Comparison of ENCODE assay signal across 10 mouse cellular contexts in genomic region chr13:99018526-99019201, GRCm38 (mm10). TPM values are rescaled to one million over a fixed set of nuclear protein-coding genes. Genes with fewer than 3 reads are reported as not detected.
DNase-seq lines count a peak whose midpoint lies in the region; ATAC-seq and TF ChIP-seq lines count a peak whose summit lies in the region.
"Had no signal": no experiment of that assay in that cellular context is flagged by ENCODE, and none has a peak within 500 bp of the region (broad histone marks: within the 10 kb centered on the region; RNA-seq: fewer than 3 reads in every experiment).

No protein-coding gene starts in this region.

- TF ChIP-seq CTCF in gastrocnemius, adult 2 months (IDR thresholded peaks at IDR 0.05) = no peak
- TF ChIP-seq CTCF in lung, postnatal 0 days (IDR thresholded peaks at IDR 0.05) = no peak

- no peaks in the 10 kb centered on the region for H3K36me3 ChIP-seq in hindbrain, embryonic 15.5 days
- no peaks in the 10 kb centered on the region for H3K36me3 ChIP-seq in liver, embryonic 13.5 days
- H3K36me3 ChIP-seq in lung, postnatal 0 days (ENCODE audit: insufficient read depth, low read length) = no peaks in the 10 kb centered on the region
- H3K36me3 ChIP-seq: G1E had no signal

- no peaks in the 10 kb centered on the region for H3K9me3 ChIP-seq in hindbrain, embryonic 15.5 days
- no peaks in the 10 kb centered on the region for H3K9me3 ChIP-seq in liver, embryonic 13.5 days (replicated peaks)
- H3K9me3 ChIP-seq in lung, postnatal 0 days (ENCODE audit: low read length) = no peaks in the 10 kb centered on the region
- H3K9me3 ChIP-seq: G1E had no signal

- 35% methylated on average over 15 of the region's 15 CpGs for WGBS in hindbrain, embryonic 15.5 days
- WGBS in liver, embryonic 13.5 days (ENCODE audit: insufficient replicate concordance) = 61% methylated on average over 15 of the region's 15 CpGs
- 74% methylated on average over 15 of the region's 15 CpGs for WGBS in lung, postnatal 0 days

- H3K4me2 ChIP-seq in hindbrain, embryonic 15.5 days = peak overlapping the region; percentile 18
- peak overlapping the region; percentile 66 for H3K4me2 ChIP-seq in liver, embryonic 13.5 days
- H3K4me2 ChIP-seq in lung, postnatal 0 days (replicated peaks; ENCODE audit: low read depth, low read length) = no peak overlapping the region

- no peak overlapping the region for H3K9ac ChIP-seq in hindbrain, embryonic 15.5 days
- H3K9ac ChIP-seq in liver, embryonic 13.5 days = peak overlapping the region; percentile 49
- H3K9ac ChIP-seq in lung, postnatal 0 days (replicated peaks; ENCODE audit: low read depth) = no peak overlapping the region

- peaks cover 16% of the 10 kb centered on the region for H3K4me1 ChIP-seq in hindbrain, embryonic 15.5 days (replicated peaks)
- H3K4me1 ChIP-seq in liver, embryonic 13.5 days (replicated peaks) = peaks cover 50% of the 10 kb centered on the region
- no peaks in the 10 kb centered on the region for H3K4me1 ChIP-seq in lung, postnatal 0 days (ENCODE audit: insufficient read depth, low read depth, low read length)

- no peaks in the 10 kb centered on the region for H3K27me3 ChIP-seq in hindbrain, embryonic 15.5 days
- H3K27me3 ChIP-seq in liver, embryonic 13.5 days = no peaks in the 10 kb centered on the region
- no peaks in the 10 kb centered on the region for H3K27me3 ChIP-seq in lung, postnatal 0 days (replicated peaks; ENCODE audit: insufficient read depth, low read length)

- ATAC-seq in hindbrain, embryonic 15.5 days (ENCODE audit: low FRiP score, low read depth) = peak; percentile 78
- ATAC-seq in liver, embryonic 13.5 days (ENCODE audit: low read depth) = peak; percentile 92
- ATAC-seq in lung, postnatal 0 days = no peak

- intact Hi-C loops in gastrocnemius, adult 2 months (cut with DNase I) = no loop called here

- H3K4me3 ChIP-seq in gastrocnemius, adult 2 months = 0 out of 2 replicates have a peak overlapping the region, but pooled peaks have one; percentile 17
- H3K4me3 ChIP-seq in hindbrain, embryonic 15.5 days = no peak overlapping the region
- H3K4me3 ChIP-seq in liver, embryonic 13.5 days (replicated peaks) = peak overlapping the region; percentile 0; the same call in 1 of the 2 replicates
- H3K4me3 ChIP-seq in lung, postnatal 0 days (ENCODE audit: low read depth, low read length) = no peak overlapping the region

- no peak overlapping the region for H3K27ac ChIP-seq in gastrocnemius, adult 2 months
- no peak overlapping the region for H3K27ac ChIP-seq in hindbrain, embryonic 15.5 days (replicated peaks)
- H3K27ac ChIP-seq in liver, embryonic 13.5 days = peak overlapping the region; percentile 98
- H3K27ac ChIP-seq in lung, postnatal 0 days (ENCODE audit: low read length) = no peak overlapping the region

- DNase-seq in ovary, adult 18-20 months (ENCODE audit: low spot score) = peak; percentile 79
- DNase-seq in ovary, postnatal 10 days (ENCODE audit: low spot score) = no peak
- peak; percentile 60 for DNase-seq in gastrocnemius, adult 2 months
- DNase-seq in liver, embryonic 13.5 days = peak; percentile 77
- DNase-seq in right cerebral cortex, postnatal 10 days (ENCODE audit: low spot score in 2 of 2) = no peak
- no peak for DNase-seq in lung, postnatal 0 days (ENCODE audit: low spot score)
- DNase-seq in cerebellum, postnatal 4 days (ENCODE audit: low spot score in 2 of 2) = no peak

- TF ChIP-seq EP300 in lung, postnatal 0 days (IDR thresholded peaks at IDR 0.05) = no peak

RNA-seq across cellular contexts. Expression of gene 1700024P04Rik, which starts 34.3 kb away (rescaled TPM):
- not detected for total RNA-seq in gastrocnemius, adult 2 months (2021)
- not detected in 2 replicates for polyA plus RNA-seq in hindbrain, embryonic 15.5 days (2015; fragmentation: Nextera tagmentation; extraction: Ambion mirVana)
- not detected in 2 replicates for polyA plus RNA-seq in liver, embryonic 13.5 days (2015; fragmentation: Nextera tagmentation; extraction: Ambion mirVana)
- polyA plus RNA-seq in lung, postnatal 0 days (2015; fragmentation: Nextera tagmentation; extraction: Ambion mirVana) = not detected in 2 replicates
- total RNA-seq: G1E; gastrocnemius, adult 8-10 months had no signal
- polyA plus RNA-seq: G1E had no signal

Comparison
In these comparisons a context has a peak if more than half of its experiments do, and no peak if none do; other contexts are left out.
1. DNase-seq: peak in ovary, adult 18-20 months (single experiment), gastrocnemius, adult 2 months (single experiment) and liver, embryonic 13.5 days (single experiment); none in ovary, postnatal 10 days (single experiment), right cerebral cortex, postnatal 10 days (0 of 2), lung, postnatal 0 days (single experiment) and cerebellum, postnatal 4 days (0 of 2).
2. H3K4me3 ChIP-seq: peak in gastrocnemius, adult 2 months (single experiment) and liver, embryonic 13.5 days (single experiment); none in hindbrain, embryonic 15.5 days (single experiment) and lung, postnatal 0 days (single experiment).